Mouse (Mus musculus) neural tube, embryonic 13.5 days (tissue): Measurements from ENCODE around the gene Nars2. TPM values are rescaled to one million over a fixed set of nuclear protein-coding genes. Genes with fewer than 3 reads are reported as not detected.

Experiments
- ATAC-seq: fragments of 200-750 bp; cut with Nextera tagmentation; 2 replicates; pipeline ENCODE4 v1.8.0; 2017; ENCODE audit warnings: low read depth, mild to moderate bottlenecking, moderate TSS enrichment, moderate library complexity
- H3K27ac ChIP-seq: fragments of 300-500 bp; sonication (generic); replicated peaks from 2 replicates; pipeline ENCODE4 v1.5.1; 2015; ENCODE audit warnings: moderate library complexity, mild to moderate bottlenecking, inconsistent platforms
- H3K27me3 ChIP-seq: fragments of 300-500 bp; sonication (generic); 2 replicates; pipeline ENCODE4 v1.6.1; 2015; ENCODE audit warnings: mild to moderate bottlenecking, inconsistent platforms
- H3K36me3 ChIP-seq: fragments of 300-500 bp; sonication (generic); 2 replicates; pipeline ENCODE4 v1.6.1; 2015; ENCODE audit warnings: mild to moderate bottlenecking, inconsistent platforms
- H3K4me1 ChIP-seq: fragments of 300-500 bp; sonication (generic); replicated peaks from 2 replicates; pipeline ENCODE4 v1.6.1; 2015; ENCODE audit warnings: inconsistent platforms
- H3K4me2 ChIP-seq: fragments of 300-500 bp; sonication (generic); 2 replicates; pipeline ENCODE4 v1.6.1; 2015; ENCODE audit warnings: inconsistent platforms, mild to moderate bottlenecking, moderate library complexity
- H3K4me3 ChIP-seq: fragments of 300-500 bp; sonication (generic); 2 replicates; pipeline ENCODE4 v1.5.1; 2015; ENCODE audit warnings: mild to moderate bottlenecking, inconsistent platforms
- H3K9ac ChIP-seq: fragments of 300-500 bp; sonication (generic); 2 replicates; pipeline ENCODE4 v1.6.1; 2015; ENCODE audit warnings: moderate library complexity, mild to moderate bottlenecking, inconsistent platforms
- H3K9me3 ChIP-seq: fragments of 300-500 bp; sonication (generic); 2 replicates; pipeline ENCODE4 v1.6.1; 2016; ENCODE audit warnings: inconsistent platforms
- WGBS: fragments of 180-500 bp; shearing (Covaris S2); methylation state at CpG from one replicate; pipeline ENCODE4 v1.1.7; 2015; 5-methylcytosine and 5-hydroxymethylcytosine counted together
- polyA plus RNA-seq: library from polyadenylated mRNA; unstranded; fragments of >200 nt; fragmentation: Nextera tagmentation; extraction: Ambion mirVana; gene quantifications from 2 replicates; pipeline ENCODE4 v1.2.1, GENCODE M21; 2015

The Nars2 gene
- polyA plus RNA-seq, 1 experiment from 2014 or later = 19.1 TPM

- H3K27me3 ChIP-seq = no peaks in the 10 kb centered on the region
- peak overlapping the region; percentile 91 for H3K9ac ChIP-seq
- WGBS = 33% methylated on average over 4 of the region's 4 CpGs
- peak overlapping the region; percentile 77 for H3K4me2 ChIP-seq
- H3K4me1 ChIP-seq = peaks cover 26% of the 10 kb centered on the region
- H3K27ac ChIP-seq = peak overlapping the region; percentile 89; the same call in 1 of the 2 replicates
- H3K36me3 ChIP-seq = no peaks in the 10 kb centered on the region
- no peak; the same call in 1 of the 2 replicates for ATAC-seq
- H3K9me3 ChIP-seq = no peaks in the 10 kb centered on the region
- peak overlapping the region; percentile 93 for H3K4me3 ChIP-seq
Observed at GRCm38 (mm10) chr7:97080621-97081241, 129.4 kb downstream of the Nars2 start.

GRCm38 (mm10) chr7:97081242-97081958 is 130.1 kb downstream of the Nars2 start, which contains the start of gene Gab2:
Gene Gab2, plus strand, starts transcription at chr7:97081586.
- Histone ChIP-seq H3K9me3 (no peaks in the 10 kb centered on the region), H3K4me3 (peak within 1 kb of the TSS; percentile 93), H3K4me1 (peaks cover 26% of the 10 kb centered on the region), H3K9ac (peak within 1 kb of the TSS; percentile 91), H3K27ac (peak within 1 kb of the TSS; percentile 89), H3K36me3 (no peaks in the 10 kb centered on the region), H3K27me3 (no peaks in the 10 kb centered on the region), H3K4me2 (peak within 1 kb of the TSS; percentile 77)
- peak; percentile 79 for ATAC-seq
- 2% methylated on average over 44 of the region's 83 CpGs for WGBS

- Histone ChIP-seq H3K9ac (peak overlapping the region; percentile 91), H3K4me3 (peak overlapping the region; percentile 93), H3K4me1 (peaks cover 26% of the 10 kb centered on the region), H3K27ac (peak overlapping the region; percentile 89), H3K27me3 (no peaks in the 10 kb centered on the region), H3K9me3 (no peaks in the 10 kb centered on the region), H3K4me2 (peak overlapping the region; percentile 77), H3K36me3 (no peaks in the 10 kb centered on the region)
- under 1% methylated on average over 35 of the region's 38 CpGs for WGBS
- no peak for ATAC-seq
Observed at GRCm38 (mm10) chr7:97081959-97082218, 130.6 kb downstream of the Nars2 start.

GRCm38 (mm10) chr7:97082219-97083101 is 131.2 kb downstream of the Nars2 start:
- no peaks in the 10 kb centered on the region for H3K27me3 ChIP-seq
- peaks cover 26% of the 10 kb centered on the region for H3K4me1 ChIP-seq
- peak overlapping the region; percentile 91 for H3K9ac ChIP-seq
- H3K36me3 ChIP-seq = no peaks in the 10 kb centered on the region
- H3K9me3 ChIP-seq = no peaks in the 10 kb centered on the region
- H3K4me2 ChIP-seq = peak overlapping the region; percentile 77
- ATAC-seq = peak; percentile 75
- under 1% methylated on average over 35 of the region's 40 CpGs for WGBS
- H3K4me3 ChIP-seq = peak overlapping the region; percentile 93
- H3K27ac ChIP-seq = peak overlapping the region; percentile 89

- ATAC-seq = no peak
- H3K27ac ChIP-seq = no peak overlapping the region
- H3K36me3 ChIP-seq = no peaks in the 10 kb centered on the region
- no peaks in the 10 kb centered on the region for H3K9me3 ChIP-seq
- WGBS = 87% methylated on average over 9 of the region's 9 CpGs
- no peak overlapping the region for H3K9ac ChIP-seq
- peak overlapping the region; percentile 77 for H3K4me2 ChIP-seq
- H3K27me3 ChIP-seq = no peaks in the 10 kb centered on the region
- 0 out of 2 replicates have a peak overlapping the region, but pooled peaks have one; percentile 93 for H3K4me3 ChIP-seq
- peaks cover 22% of the 10 kb centered on the region for H3K4me1 ChIP-seq
Observed at GRCm38 (mm10) chr7:97083579-97083978, 132.3 kb downstream of the Nars2 start.

GRCm38 (mm10) chr7:97084181-97084580 is 132.9 kb downstream of the Nars2 start:
- H3K9ac ChIP-seq = no peak overlapping the region
- no peak overlapping the region for H3K4me2 ChIP-seq
- H3K9me3 ChIP-seq = no peaks in the 10 kb centered on the region
- H3K4me3 ChIP-seq = no peak overlapping the region
- no peak for ATAC-seq
- H3K27ac ChIP-seq = no peak overlapping the region
- H3K4me1 ChIP-seq = peaks cover 19% of the 10 kb centered on the region
- H3K27me3 ChIP-seq = no peaks in the 10 kb centered on the region
- 100% methylated on average over 1 of the region's 1 CpGs for WGBS
- no peaks in the 10 kb centered on the region for H3K36me3 ChIP-seq

GRCm38 (mm10) chr7:97085291-97085690 is 134.0 kb downstream of the Nars2 start:
- WGBS = 2% methylated on average over 4 of the region's 4 CpGs
- Histone ChIP-seq H3K27ac (no peak overlapping the region), H3K4me3 (no peak overlapping the region), H3K4me1 (peaks cover 18% of the 10 kb centered on the region), H3K9me3 (no peaks in the 10 kb centered on the region), H3K4me2 (no peak overlapping the region), H3K9ac (no peak overlapping the region), H3K27me3 (no peaks in the 10 kb centered on the region), H3K36me3 (no peaks in the 10 kb centered on the region)
- ATAC-seq = no peak

- H3K36me3 ChIP-seq = no peaks in the 10 kb centered on the region
- no peak overlapping the region for H3K4me2 ChIP-seq
- H3K27ac ChIP-seq = no peak overlapping the region
- no peaks in the 10 kb centered on the region for H3K9me3 ChIP-seq
- H3K4me3 ChIP-seq = no peak overlapping the region
- ATAC-seq = no peak
- 88% methylated on average over 3 of the region's 3 CpGs for WGBS
- H3K4me1 ChIP-seq = no peaks in the 10 kb centered on the region
- H3K9ac ChIP-seq = no peak overlapping the region
- no peaks in the 10 kb centered on the region for H3K27me3 ChIP-seq
Observed at GRCm38 (mm10) chr7:97094241-97094640, 142.9 kb downstream of the Nars2 start.

- Histone ChIP-seq H3K27me3 (no peaks in the 10 kb centered on the region), H3K36me3 (no peaks in the 10 kb centered on the region), H3K9me3 (no peaks in the 10 kb centered on the region), H3K4me2 (no peak overlapping the region), H3K27ac (no peak overlapping the region), H3K4me1 (no peaks in the 10 kb centered on the region), H3K9ac (no peak overlapping the region), H3K4me3 (no peak overlapping the region)
- WGBS = 91% methylated on average over 3 of the region's 3 CpGs
- no peak for ATAC-seq
Observed at GRCm38 (mm10) chr7:97108119-97108518, 156.8 kb downstream of the Nars2 start.

Other genes with a start within 250 kb of the Nars2 start
- 15.0 and 16.6 TPM in 2 replicates for gene Gab2, start 130.1 kb downstream of the Nars2 start, polyA plus RNA-seq